Mouse (Mus musculus) forebrain, embryonic 16.5 days (tissue): ENCODE measurements around the gene Lamb2. TPM values are rescaled to one million over a fixed set of nuclear protein-coding genes. Genes with fewer than 3 reads are reported as not detected.
A peak's percentile ranks its signal among the peaks of the same experiment; 100 is the strongest.

Source experiments
- ATAC-seq: fragments of 200-750 bp; cut with Nextera tagmentation; 2 replicates; pipeline ENCODE4 v1.8.0; 2017; ENCODE audit warnings: mild to moderate bottlenecking, moderate library complexity
- H3K27ac ChIP-seq: fragments of 300-500 bp; sonication (generic); 2 replicates; pipeline ENCODE4 v1.5.1; 2014; ENCODE audit warnings: low read length, control low read depth
- H3K27me3 ChIP-seq: fragments of 300-500 bp; sonication (generic); replicated peaks from 2 replicates; pipeline ENCODE4 v1.6.1; 2014; ENCODE audit warnings: low read length; ENCODE audit not compliant: control insufficient read depth, insufficient read depth
- H3K36me3 ChIP-seq: fragments of 300-500 bp; sonication (generic); 2 replicates; pipeline ENCODE4 v1.6.1; 2014; ENCODE audit not compliant: control insufficient read depth, insufficient read depth
- H3K4me1 ChIP-seq: fragments of 300-500 bp; sonication (generic); replicated peaks from 2 replicates; pipeline ENCODE4 v1.6.1; 2014; ENCODE audit warnings: low read length; ENCODE audit not compliant: control insufficient read depth, insufficient read depth
- H3K4me2 ChIP-seq: fragments of 300-500 bp; sonication (generic); 2 replicates; pipeline ENCODE4 v1.6.1; 2014; ENCODE audit warnings: mild to moderate bottlenecking, low read length, control low read depth
- H3K4me3 ChIP-seq: fragments of 300-500 bp; sonication (generic); replicated peaks from 2 replicates; pipeline ENCODE4 v1.5.1; 2014; ENCODE audit warnings: mild to moderate bottlenecking, low read length, control low read depth
- H3K9ac ChIP-seq: fragments of 300-500 bp; sonication (generic); replicated peaks from 2 replicates; pipeline ENCODE4 v1.6.1; 2014; ENCODE audit warnings: low read depth, low read length, control low read depth
- H3K9me3 ChIP-seq: fragments of 300-500 bp; sonication (generic); 2 replicates; pipeline ENCODE4 v1.6.1; 2016; ENCODE audit warnings: low read length; ENCODE audit not compliant: control insufficient read depth
- WGBS: fragments of 180-500 bp; shearing (Covaris S2); extraction: QIAGEN DNeasy Blood & Tissue Kit; methylation state at CpG from one replicate; pipeline ENCODE4 v1.1.7; 2014; 5-methylcytosine and 5-hydroxymethylcytosine counted together
- polyA plus RNA-seq: library from polyadenylated mRNA; unstranded; fragments of >200 nt; fragmentation: Nextera tagmentation; extraction: Ambion mirVana; gene quantifications from 2 replicates; pipeline ENCODE4 v1.2.1, GENCODE M21; 2015

The Lamb2 gene
- polyA plus RNA-seq, 1 experiment from 2014 or later = 17.6 TPM

DNA sequence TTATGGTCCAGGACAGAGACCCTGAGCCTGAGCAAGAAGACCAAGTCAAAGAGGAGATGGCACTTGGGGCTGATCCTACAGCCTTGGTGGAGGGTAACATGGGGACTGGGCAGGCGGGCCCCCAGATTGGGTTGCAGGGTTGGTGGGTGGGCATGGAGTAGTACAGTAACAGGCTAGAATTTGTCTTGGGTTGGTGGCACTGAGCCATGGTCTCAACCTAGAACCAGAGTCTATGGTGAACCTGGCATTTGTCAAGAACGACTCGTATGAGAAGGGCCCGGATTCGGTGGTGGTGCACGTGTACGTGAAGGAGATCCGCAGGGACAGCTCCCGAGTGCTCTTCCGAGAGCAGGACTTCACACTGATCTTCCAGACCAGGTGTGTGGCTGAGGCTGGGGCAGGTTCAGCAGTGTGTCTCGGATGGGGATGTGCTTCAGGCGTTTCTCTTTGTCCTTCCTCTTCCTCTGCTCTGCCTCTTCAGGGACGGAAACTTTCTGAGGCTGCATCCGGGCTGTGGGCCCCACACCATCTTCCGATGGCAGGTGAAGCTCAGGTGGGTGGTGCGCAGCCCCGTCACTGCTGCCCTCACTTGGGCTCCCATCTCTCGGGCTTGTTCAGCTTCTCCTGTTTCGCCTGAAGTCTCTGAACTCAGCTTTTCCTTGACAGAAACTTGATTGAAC, 14.8 kb downstream of the Lamb2 start:
- Histone ChIP-seq H3K27ac (no peak overlapping the region), H3K36me3 (peaks cover 57% of the 10 kb centered on the region), H3K9me3 (no peaks in the 10 kb centered on the region), H3K4me1 (peaks cover 22% of the 10 kb centered on the region), H3K4me3 (no peak overlapping the region), H3K4me2 (no peak overlapping the region), H3K27me3 (no peaks in the 10 kb centered on the region), H3K9ac (no peak overlapping the region)
- WGBS = 95% methylated on average over 19 of the region's 19 CpGs
- no peak for ATAC-seq

DNA sequence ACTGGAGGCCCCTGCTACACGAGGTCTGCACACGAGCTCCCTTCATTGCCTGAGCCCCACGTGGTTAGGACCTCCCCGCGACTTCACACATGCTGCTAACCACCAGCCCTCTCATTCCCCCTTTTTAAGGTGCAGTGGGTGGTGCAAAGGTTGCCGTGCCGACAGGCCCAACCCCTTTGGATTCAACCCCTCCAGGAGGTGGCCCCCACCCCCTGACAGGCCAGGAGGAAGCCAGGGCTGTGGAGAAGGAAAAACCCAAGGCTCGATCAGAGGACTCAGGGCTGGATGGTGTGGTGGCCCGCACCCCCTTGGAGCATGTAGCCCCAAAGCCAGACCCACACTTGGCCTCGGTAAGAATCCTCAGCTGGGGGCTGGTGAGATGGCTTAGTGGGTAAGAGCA, 15.4 kb downstream of the Lamb2 start:
- WGBS = 78% methylated on average over 10 of the region's 10 CpGs
- H3K4me3 ChIP-seq = no peak overlapping the region
- no peak for ATAC-seq
- no peaks in the 10 kb centered on the region for H3K27me3 ChIP-seq
- peaks cover 18% of the 10 kb centered on the region for H3K4me1 ChIP-seq
- H3K27ac ChIP-seq = no peak overlapping the region
- peaks cover 63% of the 10 kb centered on the region for H3K36me3 ChIP-seq
- H3K9me3 ChIP-seq = no peaks in the 10 kb centered on the region
- H3K4me2 ChIP-seq = no peak overlapping the region
- no peak overlapping the region for H3K9ac ChIP-seq

DNA sequence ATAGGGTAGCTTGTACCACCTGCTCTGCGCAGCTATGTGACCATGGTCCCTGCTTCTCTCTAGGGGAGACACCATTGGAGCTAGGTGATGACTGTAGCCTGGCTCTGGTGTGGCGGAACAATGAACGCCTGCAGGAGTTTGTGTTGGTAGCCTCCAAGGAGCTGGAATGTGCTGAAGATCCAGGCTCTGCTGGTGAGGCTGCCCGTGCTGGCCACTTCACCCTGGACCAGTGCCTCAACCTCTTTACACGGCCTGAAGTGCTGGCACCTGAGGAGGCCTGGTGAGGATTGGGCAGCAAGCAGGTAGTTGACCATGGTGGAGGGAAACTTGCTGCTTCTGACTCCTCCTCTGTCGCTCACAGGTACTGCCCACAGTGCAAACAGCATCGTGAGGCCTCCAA, 19.7 kb downstream of the Lamb2 start:
- Histone ChIP-seq H3K36me3 (peaks cover 69% of the 10 kb centered on the region), H3K4me2 (no peak overlapping the region), H3K9me3 (no peaks in the 10 kb centered on the region), H3K4me1 (no peaks in the 10 kb centered on the region), H3K27me3 (no peaks in the 10 kb centered on the region), H3K9ac (no peak overlapping the region), H3K4me3 (no peak overlapping the region), H3K27ac (no peak overlapping the region)
- no peak for ATAC-seq
- WGBS = 95% methylated on average over 7 of the region's 7 CpGs

DNA sequence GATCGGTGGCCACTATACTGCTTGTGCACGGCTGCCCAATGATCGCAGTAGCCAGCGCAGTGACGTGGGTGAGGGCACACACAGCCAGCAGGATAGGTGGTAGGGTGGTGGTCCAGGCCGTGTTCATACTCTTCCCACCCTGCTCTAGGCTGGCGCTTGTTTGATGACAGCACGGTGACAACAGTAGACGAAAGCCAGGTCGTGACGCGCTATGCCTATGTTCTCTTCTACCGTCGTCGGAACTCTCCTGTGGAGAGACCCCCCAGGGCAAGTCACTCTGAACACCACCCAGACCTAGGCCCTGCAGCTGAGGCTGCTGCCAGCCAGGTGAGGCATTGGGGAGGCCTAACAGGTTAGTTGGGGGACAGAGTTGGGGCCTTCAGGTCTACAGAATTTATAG, 20.4 kb downstream of the Lamb2 start:
- H3K4me1 ChIP-seq = no peaks in the 10 kb centered on the region
- H3K4me3 ChIP-seq = no peak overlapping the region
- H3K9ac ChIP-seq = no peak overlapping the region
- no peak overlapping the region for H3K27ac ChIP-seq
- no peak for ATAC-seq
- peaks cover 62% of the 10 kb centered on the region for H3K36me3 ChIP-seq
- no peaks in the 10 kb centered on the region for H3K9me3 ChIP-seq
- WGBS = 97% methylated on average over 15 of the region's 15 CpGs
- H3K4me2 ChIP-seq = no peak overlapping the region
- H3K27me3 ChIP-seq = no peaks in the 10 kb centered on the region

DNA sequence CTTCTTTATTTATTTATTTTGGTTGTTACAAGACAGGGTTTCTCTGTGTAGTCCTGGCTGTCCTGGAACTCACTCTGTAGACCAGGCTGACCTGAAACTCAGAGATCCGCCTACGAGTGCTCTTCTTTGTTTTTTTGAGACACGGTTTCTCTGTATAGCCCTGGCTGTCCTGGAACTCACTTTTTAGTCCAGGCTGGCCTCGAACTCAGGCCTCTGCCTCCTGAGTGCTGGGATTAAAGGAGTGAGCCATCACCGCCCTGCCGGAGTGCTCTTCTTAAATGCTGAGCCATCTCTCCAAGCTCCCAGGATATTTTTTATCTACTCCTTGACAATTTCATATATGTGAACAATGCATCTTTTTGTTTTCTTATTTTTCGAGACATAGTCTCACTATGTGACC, 27.4 kb downstream of the Lamb2 start:
- 89% methylated on average over 7 of the region's 7 CpGs for WGBS
- peaks cover 9% of the 10 kb centered on the region for H3K36me3 ChIP-seq
- H3K9me3 ChIP-seq = no peaks in the 10 kb centered on the region
- no peak overlapping the region for H3K9ac ChIP-seq
- peak overlapping the region; percentile 83 for H3K4me2 ChIP-seq
- peaks cover 15% of the 10 kb centered on the region for H3K4me1 ChIP-seq
- no peak overlapping the region for H3K4me3 ChIP-seq
- ATAC-seq = no peak
- H3K27ac ChIP-seq = no peak overlapping the region
- H3K27me3 ChIP-seq = no peaks in the 10 kb centered on the region

DNA sequence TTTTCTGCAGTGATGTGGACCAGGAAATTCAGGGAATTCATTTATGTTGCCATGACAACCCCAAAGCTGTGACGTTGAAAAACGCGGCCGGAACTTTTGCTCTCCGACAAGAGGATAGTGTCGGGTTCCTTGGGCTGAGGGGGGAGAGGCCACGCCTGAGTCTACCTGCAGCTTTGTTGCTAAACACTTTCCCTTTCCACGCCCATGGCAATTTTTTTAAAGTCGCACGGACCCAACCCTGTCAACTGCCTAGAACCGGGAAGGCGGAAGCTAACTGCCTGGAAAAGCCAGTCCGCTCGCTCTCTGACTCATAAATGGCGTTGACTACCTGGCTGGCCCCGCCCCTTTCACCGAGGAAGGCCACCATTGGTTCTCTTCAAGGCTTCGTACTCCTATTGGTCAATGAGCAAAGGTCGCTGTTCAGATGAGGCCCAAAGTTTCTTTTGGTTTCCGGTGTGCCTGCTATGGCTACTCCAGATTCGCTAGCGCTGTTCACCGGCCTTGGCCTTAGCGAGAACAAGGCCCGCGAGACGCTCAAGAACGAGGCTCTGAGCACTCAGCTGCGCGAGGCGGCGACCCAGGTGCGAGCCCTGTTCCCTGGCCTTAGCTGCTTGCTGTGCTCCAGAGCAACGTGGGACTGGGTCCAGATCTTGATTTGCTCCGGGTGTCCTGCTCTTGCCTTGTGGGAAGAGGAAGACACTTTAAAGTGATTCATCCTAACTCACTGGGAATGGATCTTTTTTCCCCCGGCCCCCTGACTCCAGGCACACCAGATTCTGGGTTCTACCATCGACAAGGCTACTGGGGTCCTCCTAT, 28.3 kb downstream of the Lamb2 start, which contains the start of gene Qars:
Gene Qars (plus strand): TSS at position 88 of the 816 bp plus-strand sequence.
- Histone ChIP-seq H3K4me3 (peak within 1 kb of the TSS; percentile 63), H3K27ac (peak within 1 kb of the TSS; percentile 74), H3K36me3 (peaks cover 14% of the 10 kb centered on the region), H3K4me1 (peaks cover 15% of the 10 kb centered on the region), H3K4me2 (peak within 1 kb of the TSS; percentile 83), H3K27me3 (no peaks in the 10 kb centered on the region), H3K9me3 (no peaks in the 10 kb centered on the region), H3K9ac (peak within 1 kb of the TSS; percentile 49)
- WGBS = under 1% methylated on average over 37 of the region's 37 CpGs
- peak; percentile 97 for ATAC-seq

DNA sequence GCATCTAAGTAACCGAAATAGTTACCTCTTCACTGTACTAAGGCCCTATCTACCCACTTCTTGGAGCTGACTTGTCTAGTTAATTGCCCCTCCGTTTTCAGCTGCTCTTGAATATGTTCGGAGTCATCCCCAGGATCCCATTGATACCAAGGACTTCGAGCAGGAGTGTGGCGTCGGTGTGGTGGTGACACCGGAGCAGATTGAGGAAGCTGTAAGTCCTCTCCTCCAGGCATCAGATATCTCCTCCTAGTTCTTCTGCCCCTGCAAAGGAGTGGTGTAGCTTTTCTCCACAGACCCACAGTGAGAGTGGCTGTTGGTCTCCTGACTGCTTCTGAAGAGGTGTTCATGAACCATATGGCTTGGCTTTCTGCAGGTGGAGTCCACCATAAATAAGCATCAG, 29.2 kb downstream of the Lamb2 start:
- Histone ChIP-seq H3K9ac (no peak overlapping the region), H3K4me3 (no peak overlapping the region; the same call in 1 of the 2 replicates), H3K27me3 (no peaks in the 10 kb centered on the region), H3K27ac (no peak overlapping the region), H3K9me3 (no peaks in the 10 kb centered on the region), H3K4me2 (peak overlapping the region; percentile 83), H3K4me1 (peaks cover 15% of the 10 kb centered on the region), H3K36me3 (peaks cover 21% of the 10 kb centered on the region; the same call in 1 of the 2 replicates)
- ATAC-seq = no peak
- 88% methylated on average over 7 of the region's 7 CpGs for whole genome bisulfite sequencing

DNA sequence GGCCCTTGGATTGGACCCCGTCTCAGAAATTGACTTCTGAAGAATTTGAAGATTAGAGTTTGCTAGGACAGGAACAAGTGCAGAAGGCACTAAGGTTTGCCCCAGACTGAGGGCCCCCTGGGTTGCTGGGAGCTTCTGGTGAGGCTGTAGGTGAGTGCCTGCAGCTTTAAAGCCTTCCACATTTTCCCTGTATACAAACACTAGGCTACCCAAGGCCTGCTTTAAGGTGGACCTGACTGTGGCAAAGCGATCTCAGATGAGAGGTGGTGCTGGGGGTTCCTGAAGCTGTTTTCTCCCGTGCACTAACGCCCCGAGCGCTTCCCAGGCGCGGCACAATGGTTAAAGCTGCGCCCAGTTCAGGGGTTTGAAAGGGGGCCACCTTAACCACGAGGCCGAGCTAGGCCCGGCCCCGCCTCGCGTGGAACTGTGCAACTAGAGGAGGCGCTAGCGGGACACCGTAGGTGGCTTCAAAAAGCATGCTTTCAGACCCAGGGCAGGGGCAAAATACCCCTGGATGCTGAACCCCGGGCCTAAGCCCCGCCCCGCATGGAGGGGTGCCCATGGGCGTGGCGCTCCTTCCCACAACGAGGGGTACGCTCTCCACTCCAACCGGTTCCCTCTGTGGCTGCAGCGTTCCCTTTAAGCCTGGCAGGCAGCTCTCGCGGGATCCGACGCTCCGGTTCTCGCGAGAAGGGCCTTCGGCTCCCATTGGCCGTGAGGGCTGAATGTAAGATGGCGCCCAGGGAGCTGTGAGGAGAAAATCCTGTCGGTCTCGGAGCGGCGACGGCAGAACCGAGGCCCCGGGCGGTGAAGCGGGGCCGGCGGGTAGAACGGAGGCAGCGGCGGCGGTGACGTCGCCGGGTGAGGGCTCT, 37.1 kb downstream of the Lamb2 start, which contains the start of gene Qrich1:
Gene Qrich1 (plus strand): TSS at position 427 of the 872 bp plus-strand sequence.
- 1% methylated on average over 55 of the region's 55 CpGs for whole genome bisulfite sequencing
- H3K9me3 ChIP-seq = no peaks in the 10 kb centered on the region
- peak within 1 kb of the TSS; percentile 100 for H3K27ac ChIP-seq
- H3K4me3 ChIP-seq = peak within 1 kb of the TSS; percentile 95
- no peaks in the 10 kb centered on the region for H3K27me3 ChIP-seq
- peak within 1 kb of the TSS; percentile 84 for H3K4me2 ChIP-seq
- peak; percentile 98 for ATAC-seq
- peak within 1 kb of the TSS; percentile 95 for H3K9ac ChIP-seq
- peaks cover 26% of the 10 kb centered on the region for H3K4me1 ChIP-seq
- peaks cover 22% of the 10 kb centered on the region for H3K36me3 ChIP-seq
